Mouse (Mus musculus) heart, embryonic 15.5 days (tissue): Measurements from ENCODE around the gene Itpr2. TPM values are rescaled to one million over a fixed set of nuclear protein-coding genes. Genes with fewer than 3 reads are reported as not detected.

Experiments used
- ATAC-seq: fragments of 200-750 bp; cut with Nextera tagmentation; replicated peaks from 2 replicates; pipeline ENCODE4 v1.8.0; 2017; ENCODE audit warnings: low read depth, moderate TSS enrichment; ENCODE audit not compliant: insufficient number of reproducible peaks, insufficient read depth, low FRiP score
- H3K27ac ChIP-seq: fragments of 300-500 bp; sonication (generic); 2 replicates; pipeline ENCODE4 v1.5.1; 2015; ENCODE audit warnings: mild to moderate bottlenecking, inconsistent platforms
- H3K27me3 ChIP-seq: fragments of 300-500 bp; sonication (generic); 2 replicates; pipeline ENCODE4 v1.6.1; 2015; ENCODE audit warnings: inconsistent platforms
- H3K36me3 ChIP-seq: fragments of 300-500 bp; sonication (generic); 2 replicates; pipeline ENCODE4 v1.6.1; 2015; ENCODE audit warnings: mild to moderate bottlenecking, inconsistent platforms
- H3K4me1 ChIP-seq: fragments of 300-500 bp; sonication (generic); replicated peaks from 2 replicates; pipeline ENCODE4 v1.6.1; 2015; ENCODE audit warnings: inconsistent platforms
- H3K4me2 ChIP-seq: fragments of 300-500 bp; sonication (generic); 2 replicates; pipeline ENCODE4 v1.6.1; 2015; ENCODE audit warnings: inconsistent platforms, mild to moderate bottlenecking, moderate library complexity
- H3K4me3 ChIP-seq: fragments of 300-500 bp; sonication (generic); 2 replicates; pipeline ENCODE4 v1.5.1; 2015; ENCODE audit warnings: mild to moderate bottlenecking, inconsistent platforms
- H3K9ac ChIP-seq: fragments of 300-500 bp; sonication (generic); 2 replicates; pipeline ENCODE4 v1.6.1; 2015; ENCODE audit warnings: mild to moderate bottlenecking, inconsistent platforms
- H3K9me3 ChIP-seq: fragments of 300-500 bp; sonication (generic); replicated peaks from 2 replicates; pipeline ENCODE4 v1.6.1; 2016; ENCODE audit warnings: inconsistent platforms
- WGBS: fragments of 180-500 bp; shearing (Covaris S2); methylation state at CpG from one replicate; pipeline ENCODE4 v1.1.7; 2015; ENCODE audit warnings: mixed read lengths; 5-methylcytosine and 5-hydroxymethylcytosine counted together
- polyA plus RNA-seq: library from polyadenylated mRNA; unstranded; fragments of >200 nt; fragmentation: Nextera tagmentation; extraction: Ambion mirVana; gene quantifications from 2 replicates; pipeline ENCODE4 v1.2.1, GENCODE M21; 2015

The Itpr2 gene
- polyA plus RNA-seq, 1 experiment from 2014 or later = 39.2 TPM

DNA sequence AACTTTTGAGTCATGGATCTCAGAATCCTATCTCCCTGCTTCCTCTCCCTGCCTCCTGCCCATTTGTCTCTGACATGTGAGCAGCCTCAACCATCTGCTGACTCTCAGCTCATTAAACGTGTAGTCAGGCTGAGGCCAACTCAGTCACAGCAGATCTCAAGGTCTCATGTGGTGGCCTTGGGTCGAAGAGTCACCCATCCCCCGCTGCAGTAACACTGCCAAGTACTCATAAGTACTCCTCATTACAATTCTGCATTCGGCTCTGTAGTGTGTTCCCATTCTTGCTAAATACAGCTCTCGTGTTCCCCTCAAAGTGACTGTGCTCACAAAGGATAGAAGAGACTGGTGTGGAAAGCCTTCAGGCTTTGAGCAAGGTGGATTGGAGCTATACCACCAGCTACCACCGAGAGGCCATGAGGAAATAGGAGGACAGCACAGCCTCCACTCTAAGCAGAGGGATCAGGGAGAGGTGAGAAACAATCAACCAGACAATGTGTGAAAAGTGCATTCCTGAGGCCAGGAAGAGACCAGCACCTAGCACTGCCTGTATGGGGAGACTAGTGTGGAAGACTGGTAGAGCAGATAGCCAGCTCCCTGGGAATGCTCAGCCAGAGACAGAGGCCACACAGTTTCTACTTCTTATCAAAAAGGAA, 170.9 kb downstream of the Itpr2 start:
- Histone ChIP-seq H3K36me3 (peaks cover 30% of the 10 kb centered on the region; the same call in 1 of the 2 replicates), H3K4me2 (no peak overlapping the region), H3K4me3 (no peak overlapping the region), H3K27ac (no peak overlapping the region), H3K4me1 (peaks cover 12% of the 10 kb centered on the region), H3K27me3 (no peaks in the 10 kb centered on the region), H3K9me3 (no peaks in the 10 kb centered on the region), H3K9ac (no peak overlapping the region)
- 44% methylated on average over 6 of the region's 6 CpGs for WGBS
- ATAC-seq = no peak; the same call in 1 of the 2 replicates

GRCm38 (mm10) chr6:146329079-146329478, 172.9 kb downstream of the Itpr2 start:
- Histone ChIP-seq H3K27me3 (no peaks in the 10 kb centered on the region), H3K4me3 (no peak overlapping the region), H3K4me1 (peaks cover 15% of the 10 kb centered on the region), H3K9me3 (no peaks in the 10 kb centered on the region), H3K36me3 (peaks cover 35% of the 10 kb centered on the region; the same call in 1 of the 2 replicates), H3K9ac (no peak overlapping the region), H3K4me2 (no peak overlapping the region), H3K27ac (no peak overlapping the region)
- WGBS = 78% methylated on average over 3 of the region's 3 CpGs
- no peak for ATAC-seq

GRCm38 (mm10) chr6:146326631-146327030, 175.4 kb downstream of the Itpr2 start:
- no peak for ATAC-seq
- H3K36me3 ChIP-seq = peaks cover 35% of the 10 kb centered on the region; the same call in 1 of the 2 replicates
- H3K27me3 ChIP-seq = no peaks in the 10 kb centered on the region
- no peak overlapping the region for H3K9ac ChIP-seq
- peaks cover 25% of the 10 kb centered on the region for H3K4me1 ChIP-seq
- no peaks in the 10 kb centered on the region for H3K9me3 ChIP-seq
- no peak overlapping the region for H3K4me2 ChIP-seq
- H3K4me3 ChIP-seq = no peak overlapping the region
- H3K27ac ChIP-seq = no peak overlapping the region
- WGBS = 86% methylated on average over 8 of the region's 8 CpGs

DNA sequence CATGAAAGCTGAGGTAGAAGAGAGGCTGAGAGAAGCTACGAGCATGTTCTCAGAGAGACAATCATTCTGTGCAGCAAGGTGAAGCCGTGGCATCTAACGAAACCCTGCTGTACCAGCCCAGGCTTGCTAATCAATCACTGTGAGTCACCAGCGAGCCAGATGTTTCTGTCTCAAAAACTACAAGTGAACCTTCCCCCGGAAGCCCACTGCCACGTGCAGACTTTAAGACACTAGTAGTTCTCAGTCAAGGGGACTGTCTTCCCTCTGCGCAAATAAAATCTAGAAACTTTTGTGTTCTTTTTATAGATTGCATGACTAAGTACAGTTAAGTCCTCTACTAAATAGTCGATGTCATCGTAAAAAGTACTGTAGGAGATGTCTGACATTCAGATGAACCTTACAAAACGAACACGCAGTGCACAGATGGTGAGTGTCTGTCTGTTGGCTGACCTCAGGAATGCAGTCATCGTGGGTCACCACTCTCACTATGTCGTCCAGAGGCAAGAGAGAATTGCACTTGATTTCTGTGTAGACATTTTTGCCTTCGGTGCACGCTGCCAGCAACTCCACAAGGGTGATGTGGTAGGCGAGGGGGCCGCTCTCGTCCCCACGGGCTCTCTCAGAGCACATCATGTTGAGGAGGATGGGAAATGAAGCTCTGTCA, 177.3 kb downstream of the Itpr2 start:
- ATAC-seq = no peak
- 61% methylated on average over 19 of the region's 19 CpGs for WGBS
- Histone ChIP-seq H3K27me3 (no peaks in the 10 kb centered on the region), H3K9ac (no peak overlapping the region), H3K4me1 (peaks cover 14% of the 10 kb centered on the region), H3K27ac (no peak overlapping the region), H3K36me3 (peaks cover 50% of the 10 kb centered on the region), H3K4me2 (no peak overlapping the region), H3K9me3 (no peaks in the 10 kb centered on the region), H3K4me3 (no peak overlapping the region)

DNA sequence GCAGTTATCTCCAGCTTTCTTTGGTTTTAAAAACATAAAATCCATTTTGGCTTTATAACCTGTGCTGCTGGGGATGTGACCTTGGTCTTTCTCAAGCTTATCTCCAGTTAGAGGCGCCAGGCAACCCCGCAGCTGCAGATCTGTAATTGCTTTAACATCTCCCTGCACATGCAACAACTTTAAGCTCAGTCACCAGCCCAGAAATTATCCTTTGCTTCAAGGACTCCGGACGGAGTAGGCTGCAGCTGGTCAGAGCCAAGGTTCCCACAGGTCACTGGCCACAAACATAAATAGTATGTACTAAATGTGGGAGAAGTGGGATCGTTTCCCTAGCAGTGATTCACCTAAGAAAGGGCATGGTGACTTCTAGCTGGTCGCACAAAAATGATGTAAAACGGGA, 179.5 kb downstream of the Itpr2 start:
- peaks cover 35% of the 10 kb centered on the region for H3K36me3 ChIP-seq
- WGBS = 52% methylated on average over 7 of the region's 7 CpGs
- no peak overlapping the region for H3K4me3 ChIP-seq
- H3K4me2 ChIP-seq = no peak overlapping the region
- H3K27me3 ChIP-seq = no peaks in the 10 kb centered on the region
- no peak overlapping the region for H3K9ac ChIP-seq
- H3K27ac ChIP-seq = peak overlapping the region; percentile 2; the same call in 1 of the 2 replicates
- no peak for ATAC-seq
- H3K9me3 ChIP-seq = no peaks in the 10 kb centered on the region
- peaks cover 14% of the 10 kb centered on the region for H3K4me1 ChIP-seq

GRCm38 (mm10) chr6:146321951-146322350, 180.1 kb downstream of the Itpr2 start:
- H3K4me2 ChIP-seq = no peak overlapping the region
- WGBS = 48% methylated on average over 4 of the region's 4 CpGs
- H3K4me1 ChIP-seq = peaks cover 14% of the 10 kb centered on the region
- H3K4me3 ChIP-seq = no peak overlapping the region
- no peaks in the 10 kb centered on the region for H3K27me3 ChIP-seq
- H3K27ac ChIP-seq = peak overlapping the region; percentile 45; the same call in 1 of the 2 replicates
- H3K9ac ChIP-seq = no peak overlapping the region
- no peak for ATAC-seq
- H3K9me3 ChIP-seq = no peaks in the 10 kb centered on the region
- H3K36me3 ChIP-seq = peaks cover 29% of the 10 kb centered on the region

GRCm38 (mm10) chr6:146316415-146316814, 185.6 kb downstream of the Itpr2 start:
- Histone ChIP-seq H3K36me3 (peaks cover 51% of the 10 kb centered on the region), H3K9ac (no peak overlapping the region), H3K4me2 (no peak overlapping the region), H3K4me1 (no peaks in the 10 kb centered on the region), H3K9me3 (no peaks in the 10 kb centered on the region), H3K27me3 (no peaks in the 10 kb centered on the region), H3K4me3 (no peak overlapping the region), H3K27ac (no peak overlapping the region)
- no peak for ATAC-seq
- 92% methylated on average over 6 of the region's 6 CpGs for WGBS

DNA sequence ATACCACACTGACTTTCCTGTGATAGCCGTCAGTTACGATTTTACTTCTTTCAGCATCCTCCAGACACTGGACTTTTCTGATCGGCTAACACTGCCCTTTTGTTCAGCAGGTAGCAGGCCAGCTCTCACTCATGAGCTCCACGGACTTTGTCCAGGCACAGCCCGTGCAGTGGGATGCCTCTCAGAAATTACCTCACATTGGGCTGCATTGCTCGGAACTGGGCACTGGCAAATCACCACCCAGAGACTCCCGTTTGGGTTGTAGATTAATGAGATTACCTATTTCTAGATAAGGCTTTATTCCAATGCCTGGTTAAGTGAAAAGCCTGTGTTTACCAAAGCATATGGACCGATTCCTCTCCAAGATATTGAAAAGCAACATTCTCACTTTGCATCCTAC, 186.9 kb downstream of the Itpr2 start:
- no peaks in the 10 kb centered on the region for H3K9me3 ChIP-seq
- ATAC-seq = no peak

GRCm38 (mm10) chr6:146314304-146314703, 187.7 kb downstream of the Itpr2 start:
- H3K36me3 ChIP-seq = peaks cover 40% of the 10 kb centered on the region
- peaks cover 5% of the 10 kb centered on the region; the same call in 1 of the 2 replicates for H3K4me1 ChIP-seq
- H3K9me3 ChIP-seq = no peaks in the 10 kb centered on the region
- no peaks in the 10 kb centered on the region for H3K27me3 ChIP-seq
- no peak overlapping the region for H3K4me3 ChIP-seq
- H3K9ac ChIP-seq = no peak overlapping the region
- no peak overlapping the region for H3K27ac ChIP-seq
- ATAC-seq = no peak
- WGBS = 88% methylated on average over 5 of the region's 5 CpGs
- no peak overlapping the region for H3K4me2 ChIP-seq

More for the DNA sequence above, 186.9 kb downstream of the Itpr2 start:
- H3K4me3 ChIP-seq = no peak overlapping the region
- H3K4me1 ChIP-seq = no peaks in the 10 kb centered on the region
- 89% methylated on average over 8 of the region's 8 CpGs for WGBS
- peaks cover 42% of the 10 kb centered on the region for H3K36me3 ChIP-seq
- no peak overlapping the region for H3K27ac ChIP-seq
- no peaks in the 10 kb centered on the region for H3K27me3 ChIP-seq
- no peak overlapping the region for H3K9ac ChIP-seq
- H3K4me2 ChIP-seq = no peak overlapping the region

GRCm38 (mm10) chr6:146313396-146313795, 188.6 kb downstream of the Itpr2 start:
- Histone ChIP-seq H3K9me3 (no peaks in the 10 kb centered on the region), H3K36me3 (peaks cover 40% of the 10 kb centered on the region), H3K4me1 (peaks cover 6% of the 10 kb centered on the region; the same call in 1 of the 2 replicates), H3K27me3 (no peaks in the 10 kb centered on the region), H3K27ac (no peak overlapping the region), H3K9ac (no peak overlapping the region), H3K4me3 (no peak overlapping the region), H3K4me2 (no peak overlapping the region)
- ATAC-seq = no peak
- 75% methylated on average over 4 of the region's 4 CpGs for WGBS

GRCm38 (mm10) chr6:146310210-146310609, 191.8 kb downstream of the Itpr2 start:
- WGBS = 74% methylated on average over 2 of the region's 2 CpGs

More at GRCm38 (mm10) chr6:146310210-146310609, 191.8 kb downstream of the Itpr2 start:
- no peak overlapping the region for H3K4me3 ChIP-seq
- peaks cover 26% of the 10 kb centered on the region for H3K36me3 ChIP-seq
- ATAC-seq = no peak
- H3K27me3 ChIP-seq = no peaks in the 10 kb centered on the region
- H3K9me3 ChIP-seq = no peaks in the 10 kb centered on the region
- H3K4me1 ChIP-seq = peaks cover 6% of the 10 kb centered on the region; the same call in 1 of the 2 replicates
- H3K4me2 ChIP-seq = no peak overlapping the region
- H3K9ac ChIP-seq = no peak overlapping the region
- no peak overlapping the region for H3K27ac ChIP-seq
